Mouse (Mus musculus): ENCODE data around the gene Insl3.
"Not testable (repeated sequence)": the region's sequence is repeated elsewhere in the genome, so short reads cannot be mapped to it uniquely, and the experiment has no call there.

Insl3 gene

DNA sequence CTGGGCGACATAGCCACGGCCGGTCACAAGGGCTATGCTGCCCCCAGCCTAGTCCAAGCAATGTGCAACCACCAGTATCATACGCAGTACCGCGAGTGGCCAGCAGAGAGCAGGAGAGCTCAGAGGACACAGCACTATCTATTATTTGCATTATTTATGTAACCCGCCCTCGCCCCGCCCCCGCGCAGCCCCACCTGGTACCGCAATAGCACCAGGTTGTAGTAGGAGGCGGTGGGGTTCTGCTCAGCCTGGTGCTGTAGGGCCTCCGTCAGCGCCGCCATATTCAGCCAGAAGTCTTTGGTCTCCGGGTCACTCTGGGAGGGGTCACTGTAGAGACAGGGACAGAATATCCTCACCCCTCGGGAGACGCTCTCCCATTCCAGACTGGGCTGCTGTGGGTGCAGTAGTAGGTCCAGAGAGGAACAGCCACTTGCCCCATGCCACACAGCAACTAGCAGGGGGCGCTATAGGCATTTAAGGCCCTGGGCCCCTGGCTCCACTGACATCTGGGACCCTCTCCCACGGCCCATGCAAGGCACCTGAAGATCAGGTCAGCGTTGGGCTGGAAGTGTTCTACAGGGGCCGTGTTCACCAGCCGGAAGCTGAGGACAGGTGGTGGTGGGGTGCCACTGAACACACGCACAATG, 20.9 kb downstream of the Insl3 start:
- peak; percentile 95 for DNase-seq

DNA sequence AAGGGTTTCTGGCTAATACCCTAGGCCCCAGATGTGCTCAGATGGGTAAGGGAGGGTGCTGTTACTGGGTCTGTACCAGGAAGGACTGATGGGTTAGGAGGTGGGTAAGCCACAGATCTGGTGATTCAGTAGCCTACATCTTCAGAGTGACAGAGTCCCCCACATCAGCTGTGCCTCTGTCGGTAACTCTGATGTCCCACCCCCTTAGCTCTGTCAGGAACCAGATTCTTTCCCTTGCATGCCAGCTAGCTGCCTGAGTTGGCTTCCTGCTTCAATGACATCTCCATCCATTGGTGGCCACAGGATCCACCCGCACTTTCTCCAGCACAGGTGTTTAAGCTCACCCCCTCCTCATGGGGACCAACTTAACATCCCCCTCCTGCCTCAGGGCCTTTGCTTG, 22.6 kb downstream of the Insl3 start:
- DNase-seq = no peak

DNA sequence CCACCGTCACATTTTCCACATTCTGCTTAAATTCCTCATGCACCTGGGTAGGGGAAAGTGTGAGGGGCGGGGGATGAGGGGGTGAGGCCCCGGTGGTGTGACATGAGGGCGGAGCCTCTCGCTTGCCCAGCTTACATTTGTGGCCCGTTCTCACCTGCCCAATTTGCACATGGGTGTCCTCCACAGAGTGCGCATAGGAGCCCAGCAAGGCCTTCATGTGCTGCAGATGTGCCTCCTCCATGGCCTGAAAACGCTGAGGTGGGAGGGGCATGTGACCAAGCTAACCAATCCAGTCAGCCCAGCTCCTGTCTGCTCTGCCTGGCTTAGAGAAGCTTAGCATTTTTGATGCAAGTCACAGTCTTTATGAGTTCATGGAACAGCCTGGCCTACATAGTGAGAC, 26.5 kb downstream of the Insl3 start:
- no peak for DNase-seq

DNA sequence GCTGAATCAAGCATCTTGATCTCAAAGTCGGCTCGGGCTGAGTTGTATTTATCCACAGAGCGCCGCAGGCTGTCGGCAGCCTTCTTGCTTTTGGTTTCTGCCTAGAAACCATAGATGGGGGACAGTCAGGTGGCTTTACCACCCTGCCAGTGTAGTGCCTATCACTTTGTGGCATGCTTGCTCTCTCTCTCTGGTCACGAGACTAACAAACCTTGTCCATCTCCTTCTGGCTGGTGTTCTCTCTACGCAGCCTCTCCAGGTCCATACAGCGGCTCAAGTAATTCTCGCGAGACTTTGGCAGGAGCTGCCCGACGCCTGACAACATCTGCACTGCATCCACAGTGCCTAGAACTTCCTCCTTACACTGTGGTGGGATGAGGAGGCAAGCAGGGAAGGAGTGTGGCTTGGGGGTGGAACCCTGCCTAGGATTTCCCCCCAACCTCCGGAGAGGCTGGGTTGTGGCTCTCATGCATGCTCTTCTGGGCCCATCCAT, 27.6 kb downstream of the Insl3 start:
- no peak for DNase-seq

DNA sequence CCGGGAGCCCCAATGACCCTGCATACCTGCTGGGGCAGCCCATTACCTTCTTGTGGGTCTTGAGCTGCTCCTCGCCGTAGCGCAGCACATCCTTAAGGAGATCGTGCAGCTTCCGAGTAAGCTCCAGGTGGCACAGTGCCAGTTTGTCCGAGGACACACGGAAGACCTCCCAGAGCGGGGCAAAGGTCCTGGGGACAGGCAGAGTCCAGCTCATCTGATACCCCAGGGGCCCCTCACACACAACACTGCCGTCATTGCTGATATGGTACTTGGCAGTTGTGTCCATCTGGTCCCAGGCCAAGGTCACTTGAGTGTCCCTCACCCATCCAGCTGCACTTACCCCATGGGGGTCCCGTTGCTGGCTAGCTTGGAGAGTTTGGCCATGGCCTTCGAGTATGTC, 28.1 kb downstream of the Insl3 start:
- peak; percentile 89 for DNase-seq

DNA sequence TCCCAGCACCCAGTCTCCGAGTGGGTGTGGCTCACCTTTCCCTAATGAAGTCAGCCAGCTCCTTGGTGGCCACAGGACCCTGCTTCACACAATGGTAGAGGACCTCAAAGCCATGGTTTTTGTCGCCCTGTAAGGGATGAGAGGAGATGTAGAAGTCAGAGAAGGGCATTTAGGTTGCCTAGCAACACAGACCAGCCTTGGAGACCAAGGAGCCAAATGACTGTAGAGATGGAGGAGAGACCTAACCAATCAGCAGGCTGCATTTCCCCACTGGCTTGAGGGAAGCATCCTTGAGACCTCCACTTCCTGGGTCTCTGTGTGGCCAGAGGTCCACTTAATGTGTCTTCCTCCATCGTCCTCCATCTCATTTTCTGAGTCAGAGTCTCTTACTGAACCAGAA, 29.2 kb downstream of the Insl3 start:
- DNase-seq = no peak

DNA sequence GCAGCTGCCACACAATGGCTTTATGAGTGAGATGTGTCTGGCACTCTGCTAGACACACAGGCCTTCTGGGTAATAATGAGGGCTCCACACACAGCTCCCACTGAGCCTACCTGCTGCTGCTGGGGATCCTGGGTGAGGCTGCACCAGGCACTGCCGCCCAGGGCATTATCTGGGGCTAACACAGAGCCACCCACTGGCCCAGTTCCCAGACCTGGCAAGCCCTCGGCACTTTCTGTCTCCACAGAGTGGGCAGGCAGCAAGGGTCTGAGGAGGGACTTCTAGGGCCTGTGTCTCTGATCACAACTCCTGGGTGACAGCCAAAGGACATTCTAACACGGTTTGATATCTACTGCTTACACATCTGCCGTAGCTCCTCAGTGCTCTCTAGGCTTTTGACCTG, 30.2 kb downstream of the Insl3 start:
- DNase-seq = no peak

DNA sequence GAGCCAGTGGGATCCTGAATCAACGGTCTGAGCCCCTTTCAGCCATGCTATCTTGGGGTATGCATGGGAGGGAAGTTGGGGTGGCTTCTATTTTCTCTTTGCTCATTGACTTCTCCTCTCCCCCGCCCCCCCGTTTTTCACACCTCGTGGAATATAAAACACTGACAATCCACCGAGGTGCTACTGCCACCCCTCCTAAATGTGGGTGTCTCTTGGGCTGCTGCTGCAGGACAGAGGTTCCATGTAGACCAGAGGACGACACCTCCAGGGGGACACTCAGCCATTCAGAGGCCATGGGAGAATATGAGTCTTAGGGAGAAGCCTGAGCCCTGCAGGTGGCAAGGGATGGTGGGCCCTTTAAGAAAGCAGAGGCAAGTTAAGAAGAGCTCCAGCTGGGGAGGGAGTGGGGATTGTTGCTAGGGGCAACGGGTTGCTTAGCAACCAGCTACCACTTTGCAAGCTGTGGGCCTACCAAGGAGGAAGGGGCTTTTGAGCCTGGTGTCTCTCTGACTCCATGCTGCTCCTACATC, 31.0 kb downstream of the Insl3 start:
- DNase-seq = no peak

DNA sequence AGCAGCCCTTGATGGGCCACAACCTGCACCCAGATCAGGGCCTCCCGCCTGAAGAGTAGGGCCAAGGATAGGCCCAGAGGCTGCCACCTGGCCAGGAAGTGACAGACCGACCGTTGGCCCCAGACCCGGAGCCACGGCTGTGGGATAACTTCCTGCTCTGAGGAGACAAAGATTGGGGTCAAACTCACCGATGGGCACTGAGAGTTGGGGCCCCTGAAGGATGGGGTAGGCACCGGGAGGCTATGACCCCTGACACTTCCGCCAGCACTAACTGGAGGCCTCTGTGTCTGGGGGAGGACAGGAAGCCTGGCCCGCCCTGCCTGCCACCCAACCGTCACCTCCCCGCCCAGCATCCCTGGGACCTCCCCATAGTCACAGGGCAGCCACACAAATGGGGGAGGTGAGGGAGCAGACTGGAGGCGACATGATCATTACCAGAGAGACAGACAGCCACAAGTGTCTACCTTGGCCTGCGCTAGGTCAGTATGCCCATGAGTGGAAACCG, 34.1 kb downstream of the Insl3 start:
- no peak for DNase-seq

DNA sequence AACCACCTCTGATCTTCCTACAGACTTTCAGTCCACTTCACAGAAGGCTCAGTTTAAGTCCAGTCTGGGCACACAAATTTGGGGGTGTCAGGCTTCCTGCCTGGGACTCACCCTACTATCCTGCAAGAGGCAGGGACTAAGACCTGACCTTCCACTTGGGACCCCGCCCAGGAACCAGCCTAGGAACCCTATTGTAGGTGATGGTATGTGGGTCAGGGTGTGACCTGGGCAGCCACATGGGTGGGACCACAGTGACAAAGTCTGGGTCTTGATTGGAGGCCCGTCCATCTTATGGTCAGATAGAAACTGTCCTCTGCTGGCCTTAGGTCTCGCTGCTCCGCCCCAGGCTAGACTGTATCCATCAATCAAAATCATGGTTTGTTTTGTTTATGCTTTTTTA, 35.4 kb downstream of the Insl3 start:
- DNase-seq = no peak

DNA sequence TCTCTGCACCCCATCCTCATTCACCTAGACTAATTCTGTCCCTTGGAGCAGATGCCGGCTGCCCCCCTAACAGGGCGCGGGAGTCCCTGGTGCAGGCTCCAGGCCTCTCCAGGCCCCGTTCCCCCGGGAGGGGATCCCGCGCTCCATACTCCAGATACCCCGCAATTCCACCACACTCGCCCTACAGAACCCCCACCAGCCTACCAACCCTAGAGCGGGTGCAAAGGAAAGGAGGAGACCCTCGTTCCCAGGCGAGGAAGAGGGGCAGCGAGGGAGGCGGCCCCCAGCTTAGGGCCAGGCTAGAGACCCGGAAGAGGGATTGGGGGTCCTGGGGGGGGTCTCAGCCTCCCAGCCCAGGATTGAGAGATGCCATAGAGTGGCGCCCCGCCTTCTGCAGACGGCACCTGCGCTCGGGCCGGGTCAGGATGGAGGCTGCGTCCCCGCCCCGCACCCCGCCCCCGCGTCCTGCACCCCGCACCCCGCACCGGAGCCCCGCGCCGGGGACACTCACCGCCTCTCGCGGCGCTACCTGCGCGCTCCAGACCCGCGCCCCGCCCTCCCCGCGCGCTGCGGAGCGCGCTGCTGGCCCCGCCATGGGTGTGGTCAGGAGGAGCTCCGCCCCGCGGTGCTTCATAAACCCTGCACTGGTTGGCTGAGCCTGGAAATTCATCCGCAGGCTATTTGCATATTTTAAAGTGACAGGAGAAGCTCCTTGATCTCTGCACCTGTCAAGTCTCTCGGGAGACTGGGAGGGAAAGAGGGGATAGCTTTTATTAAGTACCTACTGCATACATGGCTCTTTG, 36.3 kb downstream of the Insl3 start, which contains the start of gene Fcho1:
Gene Fcho1, minus strand, starts transcription at position 595 of the 803 bp plus-strand sequence.
- DNase-seq = peak; percentile 96

DNA sequence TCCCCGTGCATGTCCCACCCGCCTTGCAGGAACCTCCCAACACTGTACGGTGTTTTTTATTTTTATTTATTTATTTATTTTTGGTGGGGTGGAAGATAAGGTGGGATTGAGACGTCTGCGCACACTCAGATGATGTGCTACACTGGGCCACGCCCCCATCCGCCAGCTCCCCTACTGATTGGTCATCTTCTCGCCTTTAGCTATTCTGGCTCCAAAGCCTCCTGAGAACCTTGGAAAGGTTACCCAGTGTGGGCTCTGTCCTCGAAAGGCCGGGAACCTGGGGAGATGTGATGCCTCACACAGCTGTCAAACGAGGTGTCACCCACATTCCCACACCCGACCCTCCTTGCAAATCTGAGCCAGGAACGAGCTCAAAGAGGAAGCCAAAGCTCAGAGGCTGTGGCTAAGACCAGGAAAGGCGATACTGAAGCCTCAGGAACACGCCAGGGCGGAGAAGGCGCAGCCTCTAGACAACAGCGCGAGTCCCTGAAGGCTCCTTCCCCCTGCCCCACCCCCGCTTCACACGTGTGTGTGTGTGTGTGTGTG, 39.3 kb downstream of the Insl3 start:
- DNase-seq = peak; percentile 87

DNA sequence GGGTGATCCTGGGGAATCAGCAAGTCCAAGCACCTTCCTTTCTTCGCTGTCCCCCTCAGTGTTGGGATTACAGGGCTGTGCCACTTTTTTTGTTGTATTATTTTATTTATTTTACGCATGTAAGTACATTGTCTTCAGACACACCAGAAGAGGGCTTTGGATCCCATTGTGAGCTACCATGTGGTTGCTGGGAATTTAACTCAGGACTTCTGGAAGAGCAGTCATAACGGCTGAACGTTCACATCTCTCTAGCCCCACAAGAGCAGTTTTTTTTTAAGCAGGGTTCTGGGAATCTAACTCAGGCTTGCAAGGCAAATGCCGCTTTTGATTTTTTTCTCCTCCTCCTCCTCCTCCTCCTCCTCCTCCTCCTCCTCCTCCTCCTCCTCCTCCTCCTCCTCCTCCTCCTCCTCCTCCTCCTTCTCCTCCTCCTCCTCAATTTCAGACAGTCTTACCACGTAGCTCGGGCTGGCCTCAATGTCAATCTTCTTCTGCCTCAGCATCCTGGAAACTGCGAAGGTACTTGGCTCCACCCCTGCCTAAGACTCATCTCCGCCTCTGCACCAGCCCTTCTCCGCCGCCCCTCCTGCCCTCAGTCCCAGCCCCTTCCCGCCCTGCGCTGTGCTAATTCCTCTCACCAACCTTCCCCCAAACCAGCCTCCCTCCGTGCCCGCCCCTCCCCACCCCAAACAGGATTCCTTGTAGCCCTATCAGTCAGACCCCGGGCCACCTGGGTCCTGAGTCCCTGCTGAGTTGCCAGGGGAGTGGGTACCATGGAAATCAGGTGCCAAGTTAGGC, 40.0 kb downstream of the Insl3 start:
- DNase-seq = no peak

DNA sequence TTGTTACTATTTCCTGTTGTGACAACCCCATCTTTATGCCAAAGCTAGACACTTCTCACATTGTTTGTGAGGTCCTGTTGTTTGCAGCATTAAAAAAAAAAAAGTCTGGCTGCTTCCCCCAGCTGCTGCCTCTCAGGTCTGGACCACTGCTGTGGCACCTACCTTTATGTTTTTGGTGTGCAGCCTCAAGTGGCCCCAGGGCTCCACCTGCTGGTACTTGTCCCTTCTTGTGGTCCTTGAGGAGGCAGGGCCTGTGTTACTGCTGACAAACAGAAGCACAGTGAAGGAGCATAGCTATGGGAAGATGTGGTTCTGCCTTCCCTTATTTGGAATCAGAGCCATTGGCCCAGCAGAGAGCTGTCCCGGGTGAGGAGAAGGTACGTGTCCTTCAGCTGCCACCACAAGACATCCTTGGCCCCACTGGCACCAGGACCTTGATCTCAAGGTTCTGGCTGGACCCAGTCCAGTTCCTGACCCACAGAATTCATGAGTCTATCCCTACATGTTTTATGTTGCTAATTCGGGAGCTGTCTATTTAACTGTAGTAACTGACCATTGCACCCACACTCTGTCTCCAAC, 42.7 kb downstream of the Insl3 start:
- no peak for DNase-seq

DNA sequence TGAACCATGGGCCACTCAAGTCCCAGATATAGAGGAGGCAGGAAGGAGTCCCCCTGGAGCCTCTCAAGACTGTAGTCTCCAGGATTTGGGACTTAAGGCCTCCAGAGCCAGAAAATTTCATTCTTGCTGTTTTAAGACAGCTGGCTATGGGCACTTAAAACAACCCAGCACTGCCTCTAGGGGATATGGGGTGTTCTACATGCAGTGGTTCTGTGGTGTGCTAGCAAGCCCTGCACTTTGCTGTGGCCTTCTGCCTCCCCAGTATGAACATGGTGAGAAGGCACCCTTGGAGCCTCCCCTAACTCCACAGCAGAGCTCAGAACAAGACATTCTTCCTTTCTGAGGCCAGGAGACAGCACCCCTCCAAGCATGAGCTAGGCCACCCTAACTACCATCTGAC, 49.3 kb downstream of the Insl3 start:
- DNase-seq = not testable (repeated sequence)
